Mouse (Mus musculus): ENCODE measurements around the gene Hyal1. TPM values are rescaled to one million over a fixed set of nuclear protein-coding genes. Genes with fewer than 3 reads are reported as not detected.

The Hyal1 gene
- total RNA-seq, 2 experiments from 2014 or later = 6.9 to 7.6 TPM

DNA sequence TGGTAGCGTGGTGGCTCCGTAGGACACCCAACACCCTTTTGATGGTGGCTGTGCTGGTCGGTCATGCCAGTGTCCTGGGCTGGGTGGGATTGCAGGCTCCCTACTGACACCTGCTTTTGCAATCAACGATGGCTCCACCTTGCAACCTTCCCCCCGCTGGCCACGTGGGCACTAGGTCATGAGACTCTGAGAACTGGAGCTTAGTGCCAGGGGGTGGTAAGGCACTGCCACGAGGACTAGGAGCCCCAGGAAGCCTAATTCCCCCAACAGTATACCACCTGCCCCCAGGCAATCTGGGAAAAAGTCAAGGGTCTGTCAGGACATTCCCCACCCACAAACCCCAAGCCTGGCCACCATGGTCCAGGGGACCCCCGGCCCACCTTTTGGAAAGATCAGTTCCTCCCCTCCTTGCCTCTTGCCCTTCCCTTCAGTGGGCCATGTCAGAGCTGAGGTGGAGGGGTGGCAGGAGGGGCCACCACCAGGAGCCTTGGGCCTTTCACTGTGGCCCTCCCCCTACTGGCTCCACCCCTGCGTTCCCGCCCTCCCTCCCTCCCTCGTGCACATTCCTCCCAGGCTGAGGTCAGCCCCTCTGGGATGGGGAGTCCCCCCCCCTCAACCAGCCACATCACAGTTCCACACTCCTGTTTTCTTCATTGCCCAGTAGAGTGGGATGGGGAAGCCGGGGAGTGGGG is 32.2 kb downstream of the Hyal1 start, which contains the start of gene Sema3b:
Gene Sema3b, minus strand, starts transcription at position 489 of the 692 bp plus-strand sequence.
- no peak for DNase-seq (ENCODE audit: low spot score in 2 of 2)
- Histone ChIP-seq H3K27ac (no peak within 1 kb of the TSS), H3K4me3 (no peak within 1 kb of the TSS)
- TF ChIP-seq CTCF (conservative IDR thresholded peaks at IDR 0.05) = no peak

DNA sequence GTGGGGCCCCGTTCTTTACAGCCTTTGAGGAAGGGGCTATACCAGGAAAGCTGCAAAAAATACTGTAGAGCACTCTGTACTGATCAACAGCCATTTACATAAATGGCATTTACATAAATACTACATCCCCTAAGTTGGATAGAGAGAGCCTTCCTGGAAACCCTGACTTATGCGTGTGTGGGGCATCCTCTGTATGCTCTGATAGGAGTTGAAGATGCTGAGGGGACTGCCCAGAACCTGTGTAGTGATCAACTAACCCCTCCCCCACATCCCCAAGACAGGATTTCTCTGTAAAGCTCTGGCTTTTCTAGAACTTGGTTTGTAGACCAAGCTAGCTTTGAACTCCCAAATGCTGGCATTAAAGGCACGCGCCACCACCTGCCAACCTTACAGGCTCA is 32.7 kb downstream of the Hyal1 start:
- H3K4me3 ChIP-seq = no peak overlapping the region
- no peak for DNase-seq (ENCODE audit: low spot score in 2 of 2)
- no peak for TF ChIP-seq CTCF (conservative IDR thresholded peaks at IDR 0.05)
- H3K27ac ChIP-seq = no peak overlapping the region

DNA sequence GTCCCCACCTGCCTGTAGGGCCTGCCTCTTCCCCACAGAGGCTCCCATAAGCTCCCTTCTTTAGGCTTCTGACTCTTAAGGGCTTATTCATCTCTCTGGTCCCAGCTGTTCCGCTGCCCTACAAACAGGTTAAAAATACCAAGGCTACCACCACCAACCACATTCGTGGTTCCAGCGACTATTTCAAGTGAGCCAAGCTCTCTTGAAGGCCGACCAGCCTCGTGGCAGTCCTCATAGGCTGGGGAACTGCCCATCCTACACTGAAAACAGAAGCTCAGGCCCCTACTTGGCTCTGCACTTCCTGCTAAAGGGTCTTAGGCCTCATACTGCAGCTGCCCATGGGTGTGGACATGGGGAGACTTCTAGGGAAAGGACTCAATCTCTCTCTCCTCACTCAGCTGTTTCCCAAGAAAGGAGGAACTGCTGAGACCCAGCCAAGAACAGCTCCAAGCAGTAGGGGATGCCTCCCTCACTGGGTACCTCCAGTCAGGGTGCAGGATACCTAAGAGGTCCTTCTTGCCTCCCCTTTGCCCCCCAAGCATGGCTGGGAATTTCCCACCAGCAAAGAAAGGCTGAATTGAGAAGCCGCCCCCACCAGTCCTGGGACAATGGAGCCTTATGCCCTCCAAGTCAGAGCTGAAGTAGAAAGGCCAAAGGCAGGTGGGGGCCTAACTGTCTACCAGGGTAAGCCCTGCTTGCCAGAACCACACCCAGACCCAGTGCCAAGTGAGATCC is 34.9 kb downstream of the Hyal1 start:
- peak overlapping the region; percentile 64 for H3K4me3 ChIP-seq
- peak overlapping the region; percentile 98 for H3K27ac ChIP-seq
- no peak for TF ChIP-seq CTCF (conservative IDR thresholded peaks at IDR 0.05)
- DNase-seq (ENCODE audit: low spot score in 2 of 2) = no peak

DNA sequence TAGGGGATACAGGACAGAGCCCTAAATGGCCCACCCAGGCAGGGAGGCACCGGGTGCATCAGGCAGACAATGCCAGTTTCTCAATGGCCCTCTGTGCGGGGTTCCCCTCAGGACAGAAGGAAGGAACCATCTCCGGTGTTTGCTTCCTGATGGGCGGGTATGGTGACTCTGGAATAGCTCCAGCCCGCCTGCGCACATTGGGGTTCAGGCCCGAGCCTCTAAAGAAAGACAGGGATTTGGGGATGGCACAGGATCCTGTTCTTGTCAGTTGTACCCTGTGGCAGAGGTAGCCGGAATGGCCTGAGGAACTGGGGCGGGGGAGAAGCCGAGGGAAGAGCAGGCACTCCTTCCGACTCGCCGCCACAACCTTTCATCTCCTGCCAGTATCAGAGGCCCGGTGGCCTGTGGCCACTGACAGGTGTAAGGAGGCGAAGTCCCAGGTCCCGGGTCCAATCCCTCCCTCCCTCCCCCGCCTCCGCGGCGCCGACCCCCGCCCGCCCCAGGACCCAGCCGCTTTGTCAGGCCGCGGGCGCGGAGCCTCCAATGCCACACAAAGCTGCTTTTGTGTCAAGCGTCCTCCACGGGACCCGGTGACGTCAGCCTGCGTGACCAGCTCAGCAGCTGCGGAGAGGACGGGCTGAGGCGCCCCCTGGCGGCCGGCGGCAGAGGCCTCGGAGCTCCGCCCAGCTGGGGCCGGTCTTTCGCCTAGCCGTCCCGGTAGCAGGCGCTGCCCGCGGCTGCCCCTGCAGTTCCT is 35.6 kb downstream of the Hyal1 start:
- TF ChIP-seq CTCF (conservative IDR thresholded peaks at IDR 0.05) = peak; percentile 83
- DNase-seq (ENCODE audit: low spot score in 2 of 2) = peak; percentile 97 to 100
- H3K4me3 ChIP-seq = peak overlapping the region; percentile 64
- H3K27ac ChIP-seq = peak overlapping the region; percentile 98

DNA sequence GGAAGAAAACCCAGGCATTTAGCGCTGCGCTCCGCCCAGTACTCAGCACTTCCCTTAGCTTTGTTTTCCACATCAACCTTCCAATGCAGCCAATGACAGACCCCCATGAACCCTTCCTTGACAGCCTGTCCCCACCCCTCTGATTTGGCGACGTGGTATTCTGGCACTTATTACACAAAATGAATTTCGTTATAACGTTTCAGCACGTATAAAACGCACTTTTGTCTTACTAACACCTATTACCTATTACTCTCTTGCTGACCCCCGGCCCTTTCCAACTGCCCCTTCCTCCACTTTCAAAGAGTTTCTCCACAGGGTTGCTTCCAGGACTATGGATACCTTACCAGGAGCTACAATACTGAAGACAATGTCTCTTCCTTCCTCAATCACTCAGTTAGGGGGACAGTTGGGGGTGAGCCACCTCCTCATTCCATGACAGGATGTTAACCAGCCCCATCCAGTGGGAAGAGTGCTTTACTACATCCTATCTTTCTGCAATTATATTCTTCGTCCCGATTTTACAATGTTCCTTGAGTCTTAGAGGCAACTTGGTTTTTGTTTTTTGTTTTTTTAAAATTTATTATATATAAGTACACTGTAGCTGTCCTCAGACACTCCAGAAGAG is 36.3 kb downstream of the Hyal1 start:
- peak; percentile 25 for TF ChIP-seq CTCF (conservative IDR thresholded peaks at IDR 0.05)
- Histone ChIP-seq H3K4me3 (peak overlapping the region; percentile 64), H3K27ac (peak overlapping the region; percentile 98)
- DNase-seq (ENCODE audit: low spot score in 2 of 2) = no peak

DNA sequence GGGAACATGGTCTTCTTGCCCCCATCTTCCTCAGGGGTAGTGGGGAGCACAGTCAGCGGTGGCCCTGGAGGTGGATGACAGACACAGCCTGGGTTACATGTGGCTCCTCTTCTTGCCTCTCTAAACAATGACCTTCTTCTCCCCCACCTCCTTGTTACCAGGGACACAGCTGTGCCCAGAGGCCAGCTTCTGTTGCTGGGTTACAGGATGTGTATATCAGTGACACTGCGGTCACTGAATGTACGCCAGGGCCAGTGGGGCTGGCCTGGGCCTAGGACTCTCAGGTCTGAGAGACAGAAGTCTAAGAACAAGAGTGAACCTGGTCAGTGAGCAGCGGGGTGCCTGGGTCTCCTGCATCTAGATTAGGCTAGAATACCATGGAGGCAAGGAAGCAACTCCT is 38.3 kb downstream of the Hyal1 start:
- no peak for TF ChIP-seq CTCF (conservative IDR thresholded peaks at IDR 0.05)
- Histone ChIP-seq H3K4me3 (no peak overlapping the region), H3K27ac (no peak overlapping the region; the same call in 1 of the 2 replicates)
- DNase-seq (ENCODE audit: low spot score in 2 of 2) = no peak

DNA sequence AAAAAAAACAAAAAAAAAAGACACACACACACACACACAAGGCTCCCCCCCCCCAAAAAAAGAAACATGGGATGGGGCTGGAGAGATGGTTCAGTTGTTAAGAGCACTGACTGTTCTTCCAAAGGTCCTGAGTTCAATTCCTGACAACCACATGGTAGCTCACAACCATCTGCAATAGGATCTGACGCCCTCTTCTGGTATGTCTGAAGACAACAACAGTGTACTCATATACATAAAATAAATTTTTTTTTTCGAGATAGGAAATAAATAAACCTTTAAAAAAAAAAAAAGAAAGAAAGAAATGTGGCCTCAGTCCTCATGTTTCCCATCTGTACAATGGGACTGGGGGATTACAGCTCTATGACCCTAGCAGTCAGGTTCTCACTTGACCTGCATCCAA is 40.7 kb downstream of the Hyal1 start:
- peak; percentile 56 for TF ChIP-seq CTCF (conservative IDR thresholded peaks at IDR 0.05)
- Histone ChIP-seq H3K4me3 (no peak overlapping the region), H3K27ac (peak overlapping the region; percentile 67; the same call in 1 of the 2 replicates)
- no peak for DNase-seq (ENCODE audit: low spot score in 2 of 2)

DNA sequence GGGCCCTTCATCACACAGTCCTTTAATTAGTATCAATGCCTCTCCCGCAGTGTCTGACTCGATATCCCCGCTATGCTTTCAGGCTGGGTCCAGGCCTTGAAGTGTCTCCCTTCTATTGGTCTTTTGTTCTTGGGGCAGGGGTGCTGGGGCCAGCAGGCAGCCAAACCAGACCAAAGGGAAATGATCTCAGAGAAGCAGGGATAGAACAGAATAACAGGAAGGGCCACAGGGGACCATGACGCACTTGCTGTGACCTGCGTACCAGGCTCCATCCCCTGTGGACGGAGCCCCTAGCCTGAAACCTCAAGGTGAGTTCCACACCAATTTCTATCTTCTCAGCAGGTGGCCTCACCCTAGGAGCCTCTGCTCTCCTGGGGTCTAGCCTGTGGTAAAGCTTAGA is 41.4 kb downstream of the Hyal1 start:
- TF ChIP-seq CTCF (conservative IDR thresholded peaks at IDR 0.05) = no peak
- no peak overlapping the region for H3K4me3 ChIP-seq
- H3K27ac ChIP-seq = peak overlapping the region; percentile 67; the same call in 1 of the 2 replicates
- DNase-seq (ENCODE audit: low spot score in 2 of 2) = no peak

DNA sequence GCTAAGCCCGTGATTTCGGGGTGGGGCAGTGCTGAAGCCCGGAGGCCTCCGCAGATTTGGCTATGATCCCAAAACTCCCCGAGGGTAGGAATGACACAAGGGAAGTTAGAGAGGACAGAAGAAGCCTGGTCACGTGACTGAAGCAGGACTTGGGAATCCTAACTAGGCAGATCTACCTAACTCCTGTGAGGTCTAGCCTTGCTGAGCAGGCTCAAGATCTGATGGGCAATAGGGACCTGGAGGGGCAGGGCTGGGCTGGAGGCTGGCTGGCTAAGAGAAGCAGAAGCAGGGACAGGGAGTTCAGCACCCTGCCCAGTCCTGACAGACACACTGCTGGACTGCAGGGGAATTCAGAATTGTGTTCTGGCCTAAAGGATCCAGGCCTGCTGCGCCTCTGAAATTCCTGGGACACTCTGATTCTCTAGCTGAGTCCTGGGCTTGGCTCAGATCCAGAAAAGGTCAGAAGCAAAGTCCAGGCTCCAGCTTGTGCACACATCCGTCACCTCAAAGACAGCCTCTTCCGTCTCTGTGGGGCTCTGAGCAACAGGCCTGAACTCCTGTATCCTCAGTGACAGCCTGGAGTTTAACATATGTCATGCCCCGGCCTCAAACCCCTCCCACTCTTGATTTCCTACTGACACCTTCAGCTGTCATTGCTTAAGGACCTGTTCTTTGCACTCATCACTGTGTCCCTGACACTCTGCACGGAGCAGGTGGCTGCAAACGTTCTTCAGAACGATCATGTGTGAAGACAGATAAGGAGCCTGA is 42.2 kb downstream of the Hyal1 start:
- Histone ChIP-seq H3K27ac (peak overlapping the region; percentile 67; the same call in 1 of the 2 replicates), H3K4me3 (no peak overlapping the region)
- no peak for TF ChIP-seq CTCF (conservative IDR thresholded peaks at IDR 0.05)
- no peak for DNase-seq (ENCODE audit: low spot score in 2 of 2)

DNA sequence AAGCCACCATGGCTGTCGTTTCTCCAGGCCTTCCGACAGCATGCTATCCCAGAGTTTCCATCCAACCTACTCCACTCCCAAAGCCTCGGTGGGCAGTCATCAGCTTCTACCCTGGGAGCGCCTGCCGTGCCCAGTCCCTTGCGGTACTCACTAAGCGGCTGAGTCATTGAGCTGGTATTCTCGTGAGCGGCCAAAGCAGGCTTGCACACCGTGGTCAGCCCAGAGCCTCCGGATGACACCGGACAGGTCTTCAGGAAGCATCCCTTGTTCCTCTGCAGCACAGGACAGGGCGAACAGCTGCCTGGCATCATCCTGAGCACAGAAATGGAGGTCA is 42.8 kb downstream of the Hyal1 start:
- no peak for DNase-seq (ENCODE audit: low spot score in 2 of 2)
- TF ChIP-seq CTCF (conservative IDR thresholded peaks at IDR 0.05) = no peak
- no peak overlapping the region for H3K4me3 ChIP-seq
- peak overlapping the region; percentile 67; the same call in 1 of the 2 replicates for H3K27ac ChIP-seq

DNA sequence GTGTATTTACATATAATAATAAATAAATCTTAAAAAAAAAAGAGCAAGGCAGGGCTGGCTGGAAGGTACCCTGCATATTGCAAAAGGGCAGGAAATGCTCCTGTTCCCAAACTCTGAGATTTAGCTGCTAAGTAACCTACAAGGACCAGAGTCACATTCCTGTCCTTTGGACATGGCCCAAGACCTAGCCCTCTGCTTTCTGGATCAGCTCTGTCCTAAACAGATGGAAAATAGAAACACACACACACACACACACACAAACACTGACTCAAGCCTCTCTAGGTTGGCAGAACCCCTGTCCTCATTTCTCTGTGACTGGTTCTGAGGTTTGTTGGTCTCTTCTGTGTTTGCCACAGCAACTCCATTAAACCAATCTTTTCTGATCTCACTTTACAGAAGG is 44.2 kb downstream of the Hyal1 start:
- no peak overlapping the region; the same call in 1 of the 2 replicates for H3K27ac ChIP-seq
- no peak overlapping the region for H3K4me3 ChIP-seq
- TF ChIP-seq CTCF (conservative IDR thresholded peaks at IDR 0.05) = no peak
- DNase-seq (ENCODE audit: low spot score in 2 of 2) = no peak

DNA sequence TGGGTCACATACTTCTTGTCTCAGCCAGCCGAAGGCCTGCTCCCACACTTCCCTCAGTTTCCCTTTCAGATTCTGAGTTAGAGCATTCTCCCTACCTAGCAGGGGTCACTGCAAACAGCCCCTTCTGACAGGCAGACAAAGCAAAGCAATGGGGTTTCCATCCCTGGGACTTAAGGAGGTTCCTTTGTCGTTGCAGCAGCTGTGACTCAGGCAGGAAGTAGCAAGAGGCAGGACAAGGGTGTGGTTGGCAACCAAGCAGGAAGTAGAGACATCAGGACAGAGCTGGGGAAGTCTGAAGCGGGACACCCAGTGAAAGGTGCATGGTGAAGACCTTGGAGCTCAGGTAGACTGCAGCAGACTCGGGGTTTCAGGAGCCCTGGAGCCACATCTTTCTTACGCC is 47.8 kb downstream of the Hyal1 start:
- no peak for TF ChIP-seq CTCF (conservative IDR thresholded peaks at IDR 0.05)
- peak overlapping the region; percentile 72 for H3K27ac ChIP-seq
- H3K4me3 ChIP-seq = no peak overlapping the region
- DNase-seq (ENCODE audit: low spot score in 2 of 2) = no peak
